Mouse (Mus musculus) left cerebral cortex, postnatal 4 days (tissue): ENCODE measurements around the gene Zfp300. TPM values are rescaled to one million over a fixed set of nuclear protein-coding genes. Genes with fewer than 3 reads are reported as not detected.

Experiments
- DNase-seq: peaks from one replicate; pipeline ENCODE4 v3.0.0-alpha.2; 2022
- intact Hi-C: fragments of 180-260 bp; cut with DNase I; formaldehyde crosslinking; loops from one replicate; pipeline ENCODE4 v1.15.1; 2025
- total RNA-seq, 2 experiments: library from RNA; stranded (reverse); gene quantifications; 2 replicates each; pipeline ENCODE4 v1.2.3; 2021

Zfp300 gene
- 1 to 10 TPM; 4.0 to 4.1 TPM for total RNA-seq

GRCm38 (mm10) chrX:21088983-21089866 is at the start of gene Zfp300:
Zfp300 (minus strand) TSS chrX:21089527.
- peak; percentile 68 for DNase-seq
- intact Hi-C loops, result no loop called here

GRCm38 (mm10) chrX:21115520-21115919 is 26.2 kb upstream of the Zfp300 start, which contains the start of gene Ssxa1:
Ssxa1 (plus strand) TSS chrX:21115820.
- no peak for DNase-seq

GRCm38 (mm10) chrX:21089867-21090239 is 526 bp upstream of the Zfp300 start:
- intact Hi-C loops, result no loop called here
- no peak for DNase-seq

More at GRCm38 (mm10) chrX:21115520-21115919, 26.2 kb upstream of the Zfp300 start, which contains the start of gene Ssxa1:
- intact Hi-C loops, result no loop called here

GRCm38 (mm10) chrX:21088645-21088982 is 713 bp downstream of the Zfp300 start:
- intact Hi-C loops, result no loop called here
- no peak for DNase-seq

GRCm38 (mm10) chrX:21068106-21068505 is 21.2 kb downstream of the Zfp300 start, which contains the start of gene Spaca5:
Spaca5 (plus strand) TSS chrX:21068406.
- intact Hi-C loops, result no loop called here
- DNase-seq, result no peak

- intact Hi-C loops, result no loop called here
- no peak for DNase-seq
Observed at GRCm38 (mm10) chrX:21062544-21062890, 26.8 kb downstream of the Zfp300 start.

- DNase-seq, result peak; percentile 78
- intact Hi-C loops, result no loop called here
Observed at GRCm38 (mm10) chrX:21061866-21062543, 27.3 kb downstream of the Zfp300 start, which contains the start of gene Zfp182. Zfp182 (minus strand) TSS chrX:21062316.

GRCm38 (mm10) chrX:21061460-21061859 is 27.9 kb downstream of the Zfp300 start:
- intact Hi-C loops, result no loop called here
- DNase-seq, result no peak

Other genes with a start within 250 kb of the Zfp300 start
- gene Timp1, start 219.4 kb downstream of the Zfp300 start, total RNA-seq, result 1 to 10 TPM; 2.2 to 2.4 TPM
- 100 to 1,000 TPM; 223 to 239 TPM for gene Syn1, start 168.5 kb downstream of the Zfp300 start, total RNA-seq
- 10 to 100 TPM; 11.5 to 13.4 TPM for gene Cfp, start 158.0 kb downstream of the Zfp300 start, total RNA-seq
- gene Elk1, start 138.9 kb downstream of the Zfp300 start, total RNA-seq, result 10 to 100 TPM; 35.0 to 36.8 TPM
- 10 to 100 TPM in 1 of 2 experiments, 1 to 10 TPM in 1; 10.0 to 11.7 TPM for gene Uxt, start 127.5 kb downstream of the Zfp300 start, total RNA-seq
- 10 to 100 TPM in 1 of 2 experiments, 1 to 10 TPM in 1; 9.8 to 13.6 TPM for gene Zfp182, start 27.2 kb downstream of the Zfp300 start, total RNA-seq
- not detected for gene Spaca5, start 21.1 kb downstream of the Zfp300 start, total RNA-seq
- not detected for gene Ssxa1, start 26.3 kb upstream of the Zfp300 start, total RNA-seq
- not detected for gene Gm21876, start 86.1 kb upstream of the Zfp300 start, total RNA-seq